Mouse (Mus musculus): ENCODE results near the gene Wee2. TPM values are rescaled to one million over a fixed set of nuclear protein-coding genes. Genes with fewer than 3 reads are reported as not detected.

Wee2 gene
- polyA plus RNA-seq, 1 experiment from 2014 or later, result not detected

- H3K4me1 ChIP-seq (ENCODE audit: insufficient read depth), result no peaks in the 10 kb centered on the region
- no peak within 1 kb of the TSS for H3K4me3 ChIP-seq (ENCODE audit: low read depth, low read length)
- 0 out of 2 replicates have a peak, but pooled peaks cover 2% of the 10 kb centered on the region for H3K36me3 ChIP-seq (replicated peaks; ENCODE audit: insufficient read depth, low read length)
- H3K27me3 ChIP-seq (ENCODE audit: insufficient read depth, low read length), result no peaks in the 10 kb centered on the region
- TF ChIP-seq CTCF (IDR thresholded peaks at IDR 0.05; ENCODE audit: low read depth) (no peak), EP300 (IDR thresholded peaks at IDR 0.05; ENCODE audit: low read depth) (no peak)
- H3K9me3 ChIP-seq (ENCODE audit: low read length), result no peaks in the 10 kb centered on the region
- H3K4me2 ChIP-seq (ENCODE audit: low read depth, low read length), result no peak within 1 kb of the TSS
- H3K27ac ChIP-seq (ENCODE audit: low read depth), result no peak within 1 kb of the TSS
- ATAC-seq (no peak), DNase-seq (no peak)
- no peak within 1 kb of the TSS for H3K9ac ChIP-seq (replicated peaks)
These were observed 52.0 kb downstream of the Wee2 start, which contains the start of gene Tas2r137 for GRCm38 (mm10) chr6:40490933-40491332. Tas2r137 (plus strand) TSS chr6:40491233.

DNA sequence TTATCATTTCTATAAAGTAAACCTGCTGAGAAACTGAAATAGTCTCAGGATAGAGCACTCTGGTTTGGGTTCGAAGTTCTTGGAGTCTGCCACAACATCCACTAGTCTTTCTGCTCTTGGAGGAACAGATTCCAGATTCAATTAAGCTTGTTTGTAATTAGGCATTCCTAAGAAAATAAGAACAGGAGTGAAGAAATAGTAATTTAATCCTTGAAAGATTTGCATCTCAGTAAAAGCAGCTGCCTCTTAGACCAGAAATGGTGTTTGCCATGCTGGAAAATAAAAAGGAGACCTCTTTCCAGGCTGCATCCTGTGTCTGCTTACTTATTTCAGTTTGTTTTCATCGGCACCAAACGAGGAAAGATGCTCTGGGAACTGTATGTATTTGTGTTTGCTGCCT, 54.3 kb downstream of the Wee2 start, which contains the start of gene Tas2r108:
Gene Tas2r108, plus strand, starts transcription at position 301 of the 400 bp plus-strand sequence.
- H3K9me3 ChIP-seq (ENCODE audit: low read length), result no peaks in the 10 kb centered on the region
- H3K4me3 ChIP-seq (ENCODE audit: low read depth, low read length), result no peak within 1 kb of the TSS
- no peak within 1 kb of the TSS for H3K27ac ChIP-seq (ENCODE audit: low read depth)
- no peaks in the 10 kb centered on the region for H3K36me3 ChIP-seq (replicated peaks; ENCODE audit: insufficient read depth, low read length)
- TF ChIP-seq EP300 (IDR thresholded peaks at IDR 0.05; ENCODE audit: low read depth) (no peak), CTCF (IDR thresholded peaks at IDR 0.05; ENCODE audit: low read depth) (no peak)
- ATAC-seq (no peak), DNase-seq (no peak)
- no peaks in the 10 kb centered on the region for H3K27me3 ChIP-seq (ENCODE audit: insufficient read depth, low read length)
- 77% methylated on average over 3 of the region's 3 CpGs for WGBS (ENCODE audit: insufficient replicate concordance)
- no peak within 1 kb of the TSS for H3K4me2 ChIP-seq (ENCODE audit: low read depth, low read length)
- H3K4me1 ChIP-seq (ENCODE audit: insufficient read depth), result no peaks in the 10 kb centered on the region
- no peak within 1 kb of the TSS for H3K9ac ChIP-seq (replicated peaks)

Other genes starting within 250 kb of the Wee2 start
- gene Agk, start 113.9 kb upstream of the Wee2 start, polyA plus RNA-seq (2015; fragmentation: Nextera tagmentation; extraction: Ambion mirVana), result 8.1 and 9.6 TPM in 2 replicates
- gene E330009J07Rik, start 3.0 kb upstream of the Wee2 start, polyA plus RNA-seq (2015; fragmentation: Nextera tagmentation; extraction: Ambion mirVana), result 2.4 and 5.0 TPM in 2 replicates
- 62.5 and 65.1 TPM in 2 replicates for gene Ssbp1, start 32.3 kb downstream of the Wee2 start, polyA plus RNA-seq (2015; fragmentation: Nextera tagmentation; extraction: Ambion mirVana)
- gene Tas2r137, start 52.1 kb downstream of the Wee2 start, polyA plus RNA-seq (2015; fragmentation: Nextera tagmentation; extraction: Ambion mirVana), result not detected in 2 replicates
- gene Tas2r108, start 54.4 kb downstream of the Wee2 start, polyA plus RNA-seq (2015; fragmentation: Nextera tagmentation; extraction: Ambion mirVana), result not detected in 2 replicates
- not detected in 2 replicates for gene Prss37, start 80.4 kb downstream of the Wee2 start, polyA plus RNA-seq (2015; fragmentation: Nextera tagmentation; extraction: Ambion mirVana)
- not detected in 2 replicates for gene Olfr461, start 116.0 kb downstream of the Wee2 start, polyA plus RNA-seq (2015; fragmentation: Nextera tagmentation; extraction: Ambion mirVana)
- not detected in 2 replicates for gene Olfr460, start 130.4 kb downstream of the Wee2 start, polyA plus RNA-seq (2015; fragmentation: Nextera tagmentation; extraction: Ambion mirVana)
- gene Clec5a, start 146.7 kb downstream of the Wee2 start, polyA plus RNA-seq (2015; fragmentation: Nextera tagmentation; extraction: Ambion mirVana), result 9.7 and 12.0 TPM in 2 replicates
- gene Tas2r138, start 174.2 kb downstream of the Wee2 start, polyA plus RNA-seq (2015; fragmentation: Nextera tagmentation; extraction: Ambion mirVana), result not detected in 2 replicates
- 2.4 and 3.1 TPM in 2 replicates for gene Mgam, start 189.7 kb downstream of the Wee2 start, polyA plus RNA-seq (2015; fragmentation: Nextera tagmentation; extraction: Ambion mirVana)